Mouse (Mus musculus): ENCODE measurements around the gene Emb.

DNA sequence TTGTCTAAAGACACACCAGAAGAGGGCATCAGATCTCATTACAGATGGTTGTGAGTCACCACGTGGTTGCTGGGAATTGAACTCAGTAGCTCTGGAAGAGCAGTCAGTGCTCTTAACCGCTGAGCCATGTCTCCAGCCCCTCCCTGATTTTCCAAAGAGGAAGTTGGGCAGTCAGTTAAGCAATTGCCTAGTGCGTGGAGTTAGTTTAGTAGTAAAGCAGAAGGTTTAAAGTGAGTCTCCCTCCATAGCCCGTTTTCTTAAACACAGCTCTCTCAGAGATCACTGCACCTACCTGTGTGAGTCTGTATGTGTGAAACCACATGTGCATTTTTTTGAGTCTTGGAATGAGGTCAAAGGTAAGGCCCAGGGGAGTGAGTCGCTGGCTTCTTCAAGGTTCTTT lies 14.8 kb downstream of the Emb start:
- TF ChIP-seq CTCF (IDR thresholded peaks at IDR 0.05) (no peak), EP300 (IDR thresholded peaks at IDR 0.05) (no peak)
